Mouse (Mus musculus): ENCODE data around the gene Mpv17l2.

Gene Mpv17l2

DNA sequence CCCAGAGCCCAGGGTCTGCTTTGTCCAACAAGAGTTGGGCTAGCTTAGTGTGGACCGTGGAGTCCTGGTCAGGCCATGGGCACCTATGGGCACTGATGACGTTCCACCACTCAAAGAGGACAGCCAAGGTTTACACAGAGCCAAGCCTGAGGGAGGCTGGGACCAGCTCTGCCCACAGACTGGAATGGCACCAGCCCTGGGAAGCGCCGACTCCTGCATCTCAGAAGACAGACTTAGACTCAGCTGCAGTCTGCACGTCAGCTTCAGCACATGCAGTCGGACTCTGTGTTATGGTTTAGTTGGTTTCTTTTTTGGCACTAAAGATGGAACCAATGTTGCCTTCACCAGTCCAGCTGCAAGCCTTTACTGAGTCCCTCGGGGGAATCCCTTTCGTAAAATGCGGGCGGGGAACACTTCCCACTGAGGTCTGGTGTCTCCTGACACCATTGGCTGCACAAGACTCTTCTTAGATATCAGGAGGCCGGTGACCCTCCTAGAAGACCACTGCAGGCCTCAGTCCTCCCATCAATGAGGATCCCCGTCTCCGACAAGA, 10.5 kb downstream of the Mpv17l2 start:
- no peak for DNase-seq (ENCODE audit: low spot score in 2 of 2)

- DNase-seq (ENCODE audit: low spot score in 2 of 2) = no peak
These were observed 11.6 kb downstream of the Mpv17l2 start for GRCm38 (mm10) chr8:70749097-70749674.

DNA sequence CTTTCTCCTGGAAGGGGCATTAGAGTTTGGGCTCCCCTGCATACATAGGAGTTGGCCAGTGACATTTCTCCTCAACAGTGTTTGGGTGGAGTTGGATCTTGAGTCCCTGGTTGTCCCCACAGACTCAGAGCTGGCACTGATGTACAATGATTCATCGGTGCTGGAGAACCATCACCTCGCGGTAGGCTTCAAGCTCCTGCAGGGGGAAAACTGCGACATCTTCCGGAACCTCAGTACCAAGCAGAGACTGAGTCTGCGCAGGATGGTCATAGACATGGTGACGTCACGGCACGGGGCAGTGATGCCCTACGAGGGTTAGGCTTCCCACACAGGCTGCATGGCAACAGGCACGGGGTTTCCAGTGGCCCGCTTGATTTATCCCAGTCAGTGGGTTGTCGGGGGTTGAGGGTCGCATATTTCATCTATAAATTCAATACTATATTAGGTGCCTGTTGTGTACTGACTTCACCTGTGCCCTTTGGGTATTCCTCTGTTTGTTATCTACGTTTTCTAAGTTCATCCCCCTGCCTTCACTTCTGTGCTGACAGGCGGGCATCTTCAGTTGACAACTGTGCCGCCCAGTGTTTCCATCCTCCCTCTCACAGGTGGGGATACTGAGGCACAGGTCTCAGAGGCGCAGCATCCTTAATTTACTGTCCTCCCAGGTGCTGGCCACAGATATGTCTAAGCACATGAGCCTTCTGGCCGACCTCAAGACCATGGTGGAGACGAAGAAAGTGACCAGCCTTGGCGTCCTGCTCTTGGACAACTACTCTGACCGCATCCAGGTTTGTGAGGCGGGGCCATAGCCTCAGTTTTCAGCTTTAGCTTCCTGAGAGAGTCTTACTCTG, 12.3 kb downstream of the Mpv17l2 start:
- DNase-seq (ENCODE audit: low spot score in 2 of 2) = no peak

- no peak for DNase-seq (ENCODE audit: low spot score in 2 of 2)
These were observed 13.4 kb downstream of the Mpv17l2 start for GRCm38 (mm10) chr8:70747211-70747890.

- DNase-seq (ENCODE audit: low spot score in 2 of 2) = no peak
These were observed 14.1 kb downstream of the Mpv17l2 start for GRCm38 (mm10) chr8:70746676-70747075.

DNA sequence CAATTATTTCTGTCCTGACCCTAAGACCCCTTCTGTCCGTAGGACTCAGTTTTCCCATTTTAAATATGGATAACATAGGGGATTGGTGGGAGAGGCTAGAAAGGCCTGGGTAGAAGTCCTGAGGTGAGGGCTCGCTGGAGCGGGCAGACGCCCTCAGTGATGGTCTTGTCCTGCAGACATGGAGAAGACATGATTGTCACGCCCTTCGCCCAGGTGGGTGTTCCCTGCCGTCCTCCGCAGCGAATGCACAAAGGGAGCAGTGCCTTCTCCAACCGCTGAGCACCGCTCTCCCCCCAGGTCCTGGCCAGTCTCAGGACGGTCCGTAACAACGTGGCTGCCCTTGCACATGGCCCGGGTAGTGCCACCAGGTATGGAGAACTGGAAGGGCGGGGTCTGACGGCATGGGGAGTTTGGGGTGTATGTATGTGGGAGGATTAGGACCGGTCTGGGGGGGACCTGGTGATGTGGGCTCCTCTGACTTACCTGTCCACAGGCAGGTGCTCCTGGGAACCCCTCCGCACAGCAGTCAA, 15.0 kb downstream of the Mpv17l2 start:
- DNase-seq (ENCODE audit: low spot score in 2 of 2) = no peak

DNA sequence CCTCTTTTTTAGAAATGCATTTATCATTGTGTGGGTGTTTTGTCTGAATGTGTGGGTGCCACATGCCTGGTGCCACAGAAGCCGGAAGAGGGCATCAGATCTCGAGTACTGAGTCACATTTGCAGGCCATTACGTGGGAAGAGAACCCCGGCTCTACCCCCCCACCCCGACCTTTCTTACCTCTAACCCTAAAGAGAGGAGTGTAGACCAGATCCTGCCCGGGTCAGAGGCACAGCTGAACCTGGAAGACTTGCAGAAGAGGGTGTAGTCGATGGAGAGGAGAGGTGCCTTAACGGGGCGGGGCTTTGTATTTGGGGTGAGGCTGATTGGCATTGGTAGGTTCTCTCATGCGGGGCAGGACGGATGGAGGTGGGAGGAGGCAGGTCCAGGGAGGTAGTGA, 15.9 kb downstream of the Mpv17l2 start:
- DNase-seq (ENCODE audit: low spot score in 2 of 2) = no peak

DNA sequence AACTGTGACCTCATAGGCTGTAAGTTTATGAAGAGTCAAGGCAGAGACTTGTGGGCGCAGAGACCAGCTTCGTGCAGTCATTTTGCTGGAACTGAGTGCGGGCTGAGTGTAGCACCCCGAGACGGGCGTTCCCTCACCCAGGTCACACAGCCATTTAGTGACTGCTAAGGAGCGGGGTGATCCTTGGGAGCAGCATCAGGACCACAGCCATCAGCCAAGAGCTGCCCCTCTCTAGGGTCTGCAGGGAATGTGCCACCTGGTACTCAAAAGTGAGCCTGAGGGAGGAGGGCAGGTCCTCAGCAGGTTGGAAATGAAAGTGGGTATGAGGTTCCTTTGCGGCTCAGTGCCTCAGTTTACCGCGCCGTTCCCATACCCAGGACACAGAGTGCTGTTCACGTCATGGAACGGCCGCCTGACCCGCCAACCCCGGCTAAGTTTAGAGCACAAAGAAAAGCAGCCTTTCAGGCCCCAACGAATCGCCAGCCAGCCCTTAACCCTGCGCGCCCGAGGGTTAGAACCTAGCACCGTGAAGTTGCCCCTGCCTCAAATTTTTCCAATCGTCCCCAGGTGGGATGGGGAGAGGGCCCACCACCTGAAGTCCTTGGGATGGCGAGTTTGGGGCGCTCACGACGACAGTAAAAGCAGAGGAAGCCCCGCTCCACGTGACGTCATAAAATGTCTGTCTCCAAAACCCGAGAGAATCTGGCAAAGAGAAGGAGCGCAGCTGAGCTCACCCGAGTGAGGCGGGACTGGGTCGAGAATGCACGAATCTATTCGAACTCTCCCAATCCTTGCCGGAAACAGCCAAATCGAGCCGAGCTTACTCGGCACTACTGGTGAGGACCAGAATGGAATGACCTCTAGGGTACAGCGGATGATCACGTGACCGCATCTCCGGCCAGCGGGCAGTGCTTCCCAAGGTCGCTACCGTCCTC, 16.8 kb downstream of the Mpv17l2 start:
- no peak for DNase-seq (ENCODE audit: low spot score in 2 of 2)

GRCm38 (mm10) chr8:70742981-70743655, 17.6 kb downstream of the Mpv17l2 start:
- no peak for DNase-seq (ENCODE audit: low spot score in 2 of 2)

- no peak for DNase-seq (ENCODE audit: low spot score in 2 of 2)
These were observed 18.6 kb downstream of the Mpv17l2 start for GRCm38 (mm10) chr8:70742176-70742575.

- DNase-seq (ENCODE audit: low spot score in 2 of 2) = no peak
These were observed 19.1 kb downstream of the Mpv17l2 start for GRCm38 (mm10) chr8:70741661-70742060.

DNA sequence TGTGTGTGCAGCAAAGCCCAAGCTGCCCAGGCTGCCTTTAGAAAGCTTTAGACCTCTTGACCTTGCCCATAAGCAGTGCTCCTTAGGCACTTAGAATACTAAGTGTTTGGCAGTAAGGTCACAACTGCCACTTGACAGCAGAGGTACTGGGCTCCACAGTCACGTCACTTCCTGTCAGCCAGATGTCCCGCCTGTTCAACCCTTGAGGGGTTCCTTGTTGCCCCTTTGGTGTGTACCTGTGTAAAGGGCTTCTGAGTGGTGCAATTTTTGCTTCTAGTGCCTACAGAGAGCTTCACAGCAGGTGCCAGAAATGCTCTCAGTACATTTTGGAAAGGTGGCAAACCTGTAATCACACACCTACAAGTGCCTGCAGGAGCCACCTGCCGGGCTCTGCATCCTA, 22.5 kb downstream of the Mpv17l2 start:
- DNase-seq (ENCODE audit: low spot score in 2 of 2) = no peak

DNA sequence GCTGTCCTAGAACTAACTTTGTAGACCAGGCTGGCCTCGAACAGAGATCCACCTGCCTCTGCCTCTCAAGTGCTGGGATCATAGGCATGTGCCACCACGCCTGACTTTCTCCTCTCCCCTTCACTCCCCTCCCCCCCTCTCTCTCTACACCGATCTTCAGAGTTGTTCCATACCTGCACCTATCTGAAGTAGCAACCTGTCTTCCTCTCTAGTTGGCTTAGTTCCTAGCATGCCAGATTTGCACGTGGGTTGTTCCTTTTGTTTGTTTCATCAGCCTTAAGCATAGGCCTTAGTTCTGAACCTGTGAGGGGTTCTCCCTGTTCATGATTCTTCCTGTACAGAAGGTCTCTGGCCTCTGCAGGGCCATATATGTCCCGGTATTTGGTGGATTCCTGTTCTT, 23.0 kb downstream of the Mpv17l2 start:
- no peak for DNase-seq (ENCODE audit: low spot score in 2 of 2)

GRCm38 (mm10) chr8:70730956-70731355, 29.8 kb downstream of the Mpv17l2 start:
- DNase-seq (ENCODE audit: low spot score in 2 of 2) = no peak

- DNase-seq (ENCODE audit: low spot score in 2 of 2) = no peak
These were observed 30.8 kb downstream of the Mpv17l2 start for GRCm38 (mm10) chr8:70729808-70730475.

DNA sequence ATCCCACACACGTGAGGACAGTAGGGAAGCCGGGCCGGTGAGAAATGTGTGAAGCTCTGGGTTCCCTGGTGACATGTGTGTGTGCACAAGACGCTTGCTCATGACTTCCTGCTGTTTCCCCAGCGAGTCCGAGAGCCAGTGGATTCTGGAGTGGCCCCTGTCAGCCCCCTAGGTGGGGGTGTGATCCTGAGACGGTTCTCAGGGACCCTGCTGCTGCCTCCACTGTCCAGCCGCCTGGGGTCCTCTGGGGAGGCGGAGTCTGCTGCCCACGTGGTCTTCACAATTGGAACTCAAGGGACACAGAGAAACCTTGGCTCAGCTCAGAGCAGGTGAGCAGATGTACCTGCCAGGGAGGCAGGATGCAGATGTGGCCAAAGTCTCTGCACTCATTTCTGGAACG, 34.0 kb downstream of the Mpv17l2 start:
- no peak for DNase-seq (ENCODE audit: low spot score in 2 of 2)

GRCm38 (mm10) chr8:70725792-70726447, 34.8 kb downstream of the Mpv17l2 start:
- no peak for DNase-seq (ENCODE audit: low spot score in 2 of 2)

DNA sequence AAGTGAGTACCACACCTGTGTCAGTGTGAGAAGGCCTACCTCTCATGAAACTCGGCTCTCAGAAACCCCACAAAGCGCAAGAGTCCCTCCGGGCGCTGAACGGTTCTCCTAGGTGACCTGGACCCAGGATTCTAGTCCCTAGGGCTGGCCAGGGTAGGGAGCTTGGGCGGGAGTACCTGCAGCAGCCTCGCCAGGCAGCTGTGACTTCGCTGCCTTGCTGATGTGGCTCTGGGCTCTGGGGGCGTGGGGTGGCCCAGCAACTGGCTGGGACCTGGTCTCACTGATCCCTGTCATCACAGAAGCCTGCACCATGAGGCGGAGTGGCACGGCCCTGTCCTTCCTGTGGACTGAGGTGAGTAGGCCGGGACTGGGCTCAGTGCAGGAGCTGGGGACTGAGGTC, 36.5 kb downstream of the Mpv17l2 start:
- DNase-seq (ENCODE audit: low spot score in 2 of 2) = no peak

- no peak for DNase-seq (ENCODE audit: low spot score in 2 of 2)
These were observed 37.1 kb downstream of the Mpv17l2 start, which contains the start of gene Pde4c for GRCm38 (mm10) chr8:70723486-70724210. Pde4c (plus strand) TSS chr8:70723720.

Measured in cerebellum, postnatal 4 days (tissue).